Mouse (Mus musculus) embryonic fibroblast, embryonic 13.5 days (primary cell): ENCODE data around the gene Nr2e1.

Experiments
- CTCF ChIP-seq: IDR thresholded peaks from 2 replicates; pipeline ENCODE4 v1.5.1; 2011; ENCODE audit warnings: mild to moderate bottlenecking, control low read depth, low read length, moderate library complexity, borderline replicate concordance; ENCODE audit not compliant: insufficient read depth
- POLR2A ChIP-seq: IDR thresholded peaks from 2 replicates; pipeline ENCODE4 v1.6.1; 2011; ENCODE audit warnings: low read depth, mild to moderate bottlenecking, control low read depth, low read length, moderate library complexity

- TF ChIP-seq CTCF = no peak
- no peak for TF ChIP-seq POLR2A
These were observed 2.3 kb upstream of the Nr2e1 start for GRCm38 (mm10) chr10:42585596-42586305.
